Mouse (Mus musculus) olfactory bulb, adult 2 months (tissue): ENCODE data around the gene Bud31.

Source experiments
- CTCF ChIP-seq: fragments of 200-500 bp; IDR thresholded peaks from 2 replicates; pipeline ENCODE4 v1.5.1; 2012; ENCODE audit warnings: low read depth, mild to moderate bottlenecking, low read length, moderate library complexity; ENCODE audit not compliant: insufficient read depth
- POLR2A ChIP-seq: fragments of 200-500 bp; IDR thresholded peaks from 2 replicates; pipeline ENCODE4 v1.6.1; 2012; ENCODE audit warnings: mild to moderate bottlenecking, low read depth, low read length, moderate library complexity; ENCODE audit not compliant: insufficient read depth

- TF ChIP-seq CTCF (no peak), POLR2A (no peak)
Measured at GRCm38 (mm10) chr5:145164710-145165109, 24.5 kb downstream of the Bud31 start.
